Mouse (Mus musculus) lung, adult 2 months (tissue): ENCODE data around the gene Skiv2l.
"Not testable (repeated sequence)": the region's sequence is repeated elsewhere in the genome, so short reads cannot be mapped to it uniquely, and the experiment has no call there.

Source experiments
- CTCF ChIP-seq: fragments of 200-500 bp; IDR thresholded peaks from 2 replicates; pipeline ENCODE4 v1.5.1; 2011; ENCODE audit warnings: mild to moderate bottlenecking, low read length, control low read depth; ENCODE audit not compliant: insufficient read depth
- POLR2A ChIP-seq: fragments of 200-500 bp; IDR thresholded peaks from 2 replicates; pipeline ENCODE4 v1.6.1; 2011; ENCODE audit warnings: low read depth, mild to moderate bottlenecking, control low read depth, low read length, borderline replicate concordance; ENCODE audit errors: extremely low read depth

- not testable (repeated sequence) for TF ChIP-seq POLR2A, CTCF
These were observed 39.2 kb downstream of the Skiv2l start for GRCm38 (mm10) chr17:34810811-34811210.
